Mouse (Mus musculus): Measurements from ENCODE around the gene Mark3.

DNA sequence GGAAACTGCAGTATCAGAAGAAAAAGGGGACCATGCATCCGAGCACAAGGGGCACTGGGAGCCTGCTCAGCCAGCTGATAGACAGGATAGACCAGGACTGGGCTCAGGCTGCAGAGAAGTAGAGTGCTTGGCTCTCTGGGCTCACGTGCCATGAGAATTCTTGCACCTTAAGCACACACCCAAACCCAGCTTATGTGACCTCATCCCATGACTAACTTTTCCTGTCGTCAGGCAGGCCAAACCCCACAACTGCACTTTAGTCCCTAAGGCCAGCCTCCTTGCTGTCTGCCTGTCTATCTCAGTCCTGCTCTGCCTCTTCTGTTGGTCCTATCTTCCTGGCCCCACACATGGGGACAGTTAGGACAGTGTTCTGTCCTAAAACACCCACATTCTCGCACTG lies 123.4 kb downstream of the Mark3 start:
- TF ChIP-seq ELF1 (IDR thresholded peaks at IDR 0.05; ENCODE audit: low read depth, low read length) (no peak), POLR2A (IDR thresholded peaks at IDR 0.05; ENCODE audit: control insufficient read depth in 1 of 2, insufficient read depth in 1 of 2, low read depth in 1 of 2, low read length in 2 of 2, poor library complexity in 1 of 2) (no peak)
